Mouse (Mus musculus) limb, embryonic 15.5 days (tissue): ENCODE results near the gene Cd300a. TPM values are rescaled to one million over a fixed set of nuclear protein-coding genes. Genes with fewer than 3 reads are reported as not detected.

Experiments used
- ATAC-seq: fragments of 200-750 bp; cut with Nextera tagmentation; 2 replicates; pipeline ENCODE4 v1.8.0; 2017; ENCODE audit warnings: low read depth, moderate TSS enrichment; ENCODE audit not compliant: insufficient number of reproducible peaks, low FRiP score, low TSS enrichment
- H3K27ac ChIP-seq: fragments of 300-500 bp; sonication (generic); 2 replicates; pipeline ENCODE4 v1.5.1; 2015; ENCODE audit warnings: moderate library complexity, mild to moderate bottlenecking, inconsistent platforms
- H3K27me3 ChIP-seq: fragments of 300-500 bp; sonication (generic); 2 replicates; pipeline ENCODE4 v1.6.1; 2015; ENCODE audit warnings: inconsistent platforms
- H3K36me3 ChIP-seq: fragments of 300-500 bp; sonication (generic); 2 replicates; pipeline ENCODE4 v1.6.1; 2015; ENCODE audit warnings: inconsistent platforms
- H3K4me1 ChIP-seq: fragments of 300-500 bp; sonication (generic); 2 replicates; pipeline ENCODE4 v1.6.1; 2015; ENCODE audit warnings: inconsistent platforms
- H3K4me2 ChIP-seq: fragments of 300-500 bp; sonication (generic); 2 replicates; pipeline ENCODE4 v1.6.1; 2015; ENCODE audit warnings: mild to moderate bottlenecking, inconsistent platforms
- H3K4me3 ChIP-seq: fragments of 300-500 bp; sonication (generic); 2 replicates; pipeline ENCODE4 v1.5.1; 2015; ENCODE audit warnings: mild to moderate bottlenecking, inconsistent platforms
- H3K9ac ChIP-seq: fragments of 300-500 bp; sonication (generic); 2 replicates; pipeline ENCODE4 v1.6.1; 2015; ENCODE audit warnings: inconsistent platforms
- H3K9me3 ChIP-seq: fragments of 300-500 bp; sonication (generic); 2 replicates; pipeline ENCODE4 v1.6.1; 2016; ENCODE audit warnings: inconsistent platforms
- WGBS: fragments of 180-500 bp; shearing (Covaris S2); methylation state at CpG from one replicate; pipeline ENCODE4 v1.1.7; 2015; 5-methylcytosine and 5-hydroxymethylcytosine counted together
- polyA plus RNA-seq: library from polyadenylated mRNA; unstranded; fragments of >200 nt; fragmentation: Nextera tagmentation; extraction: Ambion mirVana; gene quantifications from 2 replicates; pipeline ENCODE4 v1.2.1, GENCODE M21; 2015

The Cd300a gene
- 1.8 and 2.9 TPM in 2 replicates for polyA plus RNA-seq

- no peak for ATAC-seq
- no peaks in the 10 kb centered on the region for H3K36me3 ChIP-seq
- no peak within 1 kb of the TSS for H3K4me3 ChIP-seq
- H3K27me3 ChIP-seq: no peaks in the 10 kb centered on the region
- 66% methylated on average over 18 of the region's 18 CpGs for WGBS
- H3K4me1 ChIP-seq: no peaks in the 10 kb centered on the region
- H3K9ac ChIP-seq: no peak within 1 kb of the TSS
- H3K9me3 ChIP-seq: no peaks in the 10 kb centered on the region
- H3K27ac ChIP-seq: no peak within 1 kb of the TSS
- no peak within 1 kb of the TSS for H3K4me2 ChIP-seq
Measured at GRCm38 (mm10) chr11:114889991-114890518, at the start of gene Cd300a. TSS of gene Cd300a (plus strand) at chr11:114890041.

- Histone ChIP-seq H3K4me1 (peaks cover 16% of the 10 kb centered on the region), H3K27ac (peak overlapping the region; percentile 77), H3K4me3 (no peak overlapping the region), H3K4me2 (0 out of 2 replicates have a peak overlapping the region, but pooled peaks have one; percentile 2), H3K27me3 (no peaks in the 10 kb centered on the region), H3K36me3 (no peaks in the 10 kb centered on the region), H3K9me3 (no peaks in the 10 kb centered on the region), H3K9ac (no peak overlapping the region)
- peak; percentile 83 for ATAC-seq
- WGBS: 4% methylated on average over 8 of the region's 8 CpGs
Measured at GRCm38 (mm10) chr11:114843818-114844463, 45.9 kb upstream of the Cd300a start.

- H3K4me3 ChIP-seq: no peak overlapping the region
- H3K4me1 ChIP-seq: peaks cover 17% of the 10 kb centered on the region
- no peak for ATAC-seq
- no peaks in the 10 kb centered on the region for H3K36me3 ChIP-seq
- H3K27ac ChIP-seq: peak overlapping the region; percentile 77
- H3K9ac ChIP-seq: no peak overlapping the region
- 62% methylated on average over 7 of the region's 7 CpGs for WGBS
- H3K4me2 ChIP-seq: no peak overlapping the region
- H3K27me3 ChIP-seq: no peaks in the 10 kb centered on the region
- no peaks in the 10 kb centered on the region for H3K9me3 ChIP-seq
Measured at GRCm38 (mm10) chr11:114844464-114845220, 45.2 kb upstream of the Cd300a start.

- H3K9me3 ChIP-seq: no peaks in the 10 kb centered on the region
- no peaks in the 10 kb centered on the region for H3K36me3 ChIP-seq
- H3K4me3 ChIP-seq: no peak overlapping the region
- H3K27me3 ChIP-seq: no peaks in the 10 kb centered on the region
- no peak overlapping the region for H3K4me2 ChIP-seq
- H3K4me1 ChIP-seq: peaks cover 32% of the 10 kb centered on the region
- H3K27ac ChIP-seq: no peak overlapping the region
- ATAC-seq: no peak
- 67% methylated on average over 4 of the region's 4 CpGs for WGBS
- H3K9ac ChIP-seq: no peak overlapping the region
Measured at GRCm38 (mm10) chr11:114846336-114846735, 43.5 kb upstream of the Cd300a start.

- Histone ChIP-seq H3K36me3 (no peaks in the 10 kb centered on the region), H3K9ac (no peak overlapping the region), H3K4me2 (no peak overlapping the region), H3K27me3 (no peaks in the 10 kb centered on the region), H3K9me3 (no peaks in the 10 kb centered on the region), H3K27ac (no peak overlapping the region), H3K4me1 (peaks cover 32% of the 10 kb centered on the region), H3K4me3 (no peak overlapping the region)
- WGBS: 70% methylated on average over 5 of the region's 5 CpGs
- ATAC-seq: no peak
Measured at GRCm38 (mm10) chr11:114847008-114847407, 42.8 kb upstream of the Cd300a start.

GRCm38 (mm10) chr11:114849572-114849971 is 40.3 kb upstream of the Cd300a start:
- Histone ChIP-seq H3K36me3 (no peaks in the 10 kb centered on the region), H3K4me2 (no peak overlapping the region), H3K4me1 (peaks cover 33% of the 10 kb centered on the region), H3K4me3 (no peak overlapping the region), H3K27ac (no peak overlapping the region), H3K9ac (no peak overlapping the region), H3K27me3 (no peaks in the 10 kb centered on the region), H3K9me3 (no peaks in the 10 kb centered on the region)
- ATAC-seq: no peak
- 20% methylated on average over 2 of the region's 2 CpGs for WGBS

GRCm38 (mm10) chr11:114850066-114850451 is 39.8 kb upstream of the Cd300a start:
- H3K9ac ChIP-seq: no peak overlapping the region
- no peak overlapping the region for H3K27ac ChIP-seq
- WGBS: 23% methylated on average over 5 of the region's 5 CpGs

GRCm38 (mm10) chr11:114850452-114851268 is 39.2 kb upstream of the Cd300a start, which contains the start of gene Gprc5c:
TSS of gene Gprc5c (plus strand) at chr11:114851152.
- Histone ChIP-seq H3K4me3 (peak within 1 kb of the TSS; percentile 78), H3K9ac (peak within 1 kb of the TSS; percentile 72), H3K9me3 (no peaks in the 10 kb centered on the region), H3K36me3 (no peaks in the 10 kb centered on the region), H3K27ac (peak within 1 kb of the TSS; percentile 96), H3K27me3 (no peaks in the 10 kb centered on the region), H3K4me2 (peak within 1 kb of the TSS; percentile 95), H3K4me1 (peaks cover 33% of the 10 kb centered on the region)
- 0 out of 2 replicates have a peak, but pooled peaks have one; percentile 45 for ATAC-seq
- WGBS: under 1% methylated on average over 33 of the region's 43 CpGs

More at GRCm38 (mm10) chr11:114850066-114850451, 39.8 kb upstream of the Cd300a start:
- Histone ChIP-seq H3K36me3 (no peaks in the 10 kb centered on the region), H3K4me3 (peak overlapping the region; percentile 78), H3K4me2 (peak overlapping the region; percentile 95), H3K27me3 (no peaks in the 10 kb centered on the region), H3K9me3 (no peaks in the 10 kb centered on the region), H3K4me1 (peaks cover 33% of the 10 kb centered on the region)
- no peak for ATAC-seq

GRCm38 (mm10) chr11:114851269-114851607 is 38.6 kb upstream of the Cd300a start:
- 0% methylated on average over 27 of the region's 27 CpGs for WGBS
- H3K4me1 ChIP-seq: peaks cover 33% of the 10 kb centered on the region

GRCm38 (mm10) chr11:114851608-114852310 is 38.1 kb upstream of the Cd300a start:
- Histone ChIP-seq H3K36me3 (no peaks in the 10 kb centered on the region), H3K27ac (peak overlapping the region; percentile 96), H3K9ac (peak overlapping the region; percentile 72), H3K4me3 (peak overlapping the region; percentile 78), H3K4me2 (peak overlapping the region; percentile 95), H3K9me3 (no peaks in the 10 kb centered on the region), H3K4me1 (peaks cover 33% of the 10 kb centered on the region), H3K27me3 (no peaks in the 10 kb centered on the region)
- peak; percentile 65 for ATAC-seq
- WGBS: under 1% methylated on average over 65 of the region's 65 CpGs

More at GRCm38 (mm10) chr11:114851269-114851607, 38.6 kb upstream of the Cd300a start:
- Histone ChIP-seq H3K27me3 (no peaks in the 10 kb centered on the region), H3K9me3 (no peaks in the 10 kb centered on the region), H3K36me3 (no peaks in the 10 kb centered on the region), H3K9ac (peak overlapping the region; percentile 72), H3K4me3 (peak overlapping the region; percentile 78), H3K27ac (peak overlapping the region; percentile 96), H3K4me2 (peak overlapping the region; percentile 95)
- ATAC-seq: peak; percentile 30; the same call in 1 of the 2 replicates
